Mouse (Mus musculus) kidney, adult 2 months (tissue): ENCODE results near the gene Ergic2.

ENCODE experiments used
- CTCF ChIP-seq: fragments of 200-500 bp; conservative IDR thresholded peaks from 2 replicates; pipeline ENCODE4 v1.5.1; 2011; ENCODE audit warnings: low read depth, mild to moderate bottlenecking, control low read depth, low read length, moderate library complexity, mixed read lengths; ENCODE audit not compliant: insufficient read depth, insufficient read length
- POLR2A ChIP-seq: fragments of 200-500 bp; IDR thresholded peaks from one replicate; pipeline ENCODE4 v1.6.1; 2011; ENCODE audit warnings: low read depth, low read length, control low read depth

DNA sequence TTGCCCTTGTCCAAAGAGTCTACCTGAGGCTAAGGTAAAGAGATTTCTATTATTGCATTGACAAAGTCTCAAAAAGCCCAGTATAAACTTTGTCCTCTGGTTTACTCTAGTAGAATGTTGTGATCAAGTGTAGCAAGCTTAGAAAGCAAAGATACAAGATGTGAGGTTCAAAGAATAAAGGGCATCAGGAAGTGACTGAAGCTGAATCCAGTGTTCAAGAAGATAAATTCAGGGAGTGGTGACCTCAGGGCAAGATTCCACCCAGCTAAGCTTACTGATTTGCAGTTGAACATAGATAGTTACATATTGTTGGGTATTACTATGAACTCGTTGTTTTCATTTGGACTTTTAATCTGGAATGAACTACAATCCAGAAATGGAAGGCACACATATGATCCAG lies 26.5 kb downstream of the Ergic2 start:
- no peak for TF ChIP-seq CTCF
- no peak for TF ChIP-seq POLR2A
